Mouse (Mus musculus): ENCODE results near the gene Six6. TPM values are rescaled to one million over a fixed set of nuclear protein-coding genes. Genes with fewer than 3 reads are reported as not detected.
A peak's percentile ranks its signal among the peaks of the same experiment; 100 is the strongest.

Gene Six6
- polyA plus RNA-seq, 1 experiment from 2014 or later: 4.3 TPM

DNA sequence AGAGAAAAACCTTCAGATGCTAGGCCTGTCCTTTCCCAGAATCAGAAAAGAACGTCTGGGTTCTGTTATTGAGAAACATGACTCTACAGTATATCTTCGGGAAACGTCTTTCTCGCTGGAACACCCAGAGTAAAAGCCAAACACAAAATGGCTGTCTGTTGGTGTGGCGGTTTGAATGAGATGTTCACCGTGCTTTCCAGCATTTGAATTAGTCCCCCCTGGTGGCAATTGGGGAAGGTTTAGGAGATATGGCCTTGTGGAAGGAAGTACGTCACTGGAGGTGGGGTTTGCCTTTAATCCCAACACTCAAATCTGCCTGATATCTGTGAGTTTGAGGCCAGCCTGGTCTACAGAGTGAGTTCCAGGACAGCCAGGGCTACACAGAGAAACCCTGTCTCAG is 27.8 kb downstream of the Six6 start:
- no peaks in the 10 kb centered on the region for H3K36me3 ChIP-seq
- H3K27ac ChIP-seq (replicated peaks): no peak overlapping the region
- 87% methylated on average over 7 of the region's 7 CpGs for WGBS
- H3K4me2 ChIP-seq (replicated peaks): no peak overlapping the region
- H3K9me3 ChIP-seq: no peaks in the 10 kb centered on the region
- no peak for ATAC-seq (replicated peaks)
- H3K27me3 ChIP-seq: peaks cover 27% of the 10 kb centered on the region
- H3K9ac ChIP-seq (replicated peaks): no peak overlapping the region
- no peaks in the 10 kb centered on the region for H3K4me1 ChIP-seq
- H3K4me3 ChIP-seq: no peak overlapping the region

DNA sequence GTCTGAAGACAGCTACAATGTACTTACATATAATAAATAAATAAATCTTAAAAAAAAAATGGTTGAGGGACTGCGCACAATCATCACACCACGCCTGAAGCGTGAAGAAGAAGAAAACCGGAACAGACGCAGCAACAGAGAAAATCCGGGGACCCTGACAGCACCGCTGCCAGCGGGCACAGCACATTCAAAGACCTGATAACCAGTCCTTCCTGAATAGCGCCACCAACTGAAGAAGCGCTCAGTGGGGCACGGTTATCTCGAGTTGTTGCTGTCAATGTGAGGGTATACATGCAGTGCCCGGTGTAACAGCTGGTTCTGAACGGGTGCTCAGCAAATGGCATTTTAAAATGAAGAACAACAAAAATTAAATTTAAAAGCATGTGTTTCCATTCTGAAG is 30.9 kb downstream of the Six6 start:
- no peaks in the 10 kb centered on the region for H3K36me3 ChIP-seq
- H3K9me3 ChIP-seq: no peaks in the 10 kb centered on the region
- no peak for ATAC-seq (replicated peaks)
- no peak overlapping the region for H3K4me3 ChIP-seq
- no peak overlapping the region for H3K27ac ChIP-seq (replicated peaks)
- no peak overlapping the region for H3K9ac ChIP-seq (replicated peaks)
- peaks cover 42% of the 10 kb centered on the region for H3K27me3 ChIP-seq
- H3K4me1 ChIP-seq: no peaks in the 10 kb centered on the region
- WGBS: 67% methylated on average over 14 of the region's 14 CpGs
- no peak overlapping the region for H3K4me2 ChIP-seq (replicated peaks)

DNA sequence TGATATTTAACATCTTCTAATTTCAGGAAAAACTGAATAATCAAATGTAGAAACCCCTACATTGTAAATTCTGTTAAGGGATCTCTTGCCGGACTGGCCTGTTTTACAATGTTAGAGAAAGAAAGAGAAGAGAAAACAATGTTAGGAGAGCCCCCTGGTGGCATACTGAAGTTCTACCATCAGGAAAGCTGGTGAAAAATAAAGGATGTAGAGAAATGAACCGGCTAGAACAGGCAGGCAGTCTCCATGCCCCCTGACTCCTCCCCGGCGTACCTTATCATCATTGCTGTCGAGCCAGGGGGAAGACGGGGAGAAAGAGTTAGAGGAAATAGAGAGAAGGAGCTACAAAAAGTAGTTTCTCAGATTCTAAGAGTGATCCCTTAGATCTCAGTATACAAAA is 33.5 kb downstream of the Six6 start:
- Histone ChIP-seq H3K4me2 (replicated peaks) (no peak overlapping the region), H3K27ac (replicated peaks) (no peak overlapping the region), H3K9ac (replicated peaks) (no peak overlapping the region), H3K9me3 (no peaks in the 10 kb centered on the region), H3K27me3 (peaks cover 47% of the 10 kb centered on the region), H3K36me3 (no peaks in the 10 kb centered on the region), H3K4me3 (no peak overlapping the region), H3K4me1 (0 out of 2 replicates have a peak, but pooled peaks cover 5% of the 10 kb centered on the region)
- no peak for ATAC-seq (replicated peaks)
- 12% methylated on average over 6 of the region's 6 CpGs for WGBS

DNA sequence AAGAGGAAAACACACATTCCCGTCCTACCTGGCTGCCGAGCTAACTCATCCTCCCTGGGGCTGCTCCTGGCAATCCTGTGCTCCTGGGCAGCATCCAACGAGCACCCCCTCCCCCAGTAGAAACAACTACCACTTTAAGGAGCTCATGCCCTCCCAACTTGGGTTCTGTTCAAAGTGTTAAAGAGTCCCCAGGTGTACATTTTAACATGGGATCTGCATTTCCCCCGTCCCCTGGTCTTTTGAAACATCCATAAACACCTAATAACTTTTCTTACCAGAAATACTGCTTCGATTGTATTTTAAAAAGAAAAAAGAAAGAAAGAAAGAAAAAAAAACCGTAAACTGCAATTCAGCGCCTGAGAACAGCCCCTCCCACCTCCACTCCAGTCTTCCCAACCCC is 36.5 kb downstream of the Six6 start:
- no peak overlapping the region for H3K27ac ChIP-seq (replicated peaks)
- H3K27me3 ChIP-seq: peaks cover 34% of the 10 kb centered on the region
- H3K4me2 ChIP-seq (replicated peaks): 0 out of 2 replicates have a peak overlapping the region, but pooled peaks have one; percentile 19
- 6% methylated on average over 7 of the region's 7 CpGs for WGBS
- H3K4me1 ChIP-seq: 0 out of 2 replicates have a peak, but pooled peaks cover 5% of the 10 kb centered on the region
- ATAC-seq (replicated peaks): no peak
- no peaks in the 10 kb centered on the region for H3K36me3 ChIP-seq
- H3K4me3 ChIP-seq: no peak overlapping the region
- no peak overlapping the region for H3K9ac ChIP-seq (replicated peaks)
- no peaks in the 10 kb centered on the region for H3K9me3 ChIP-seq

DNA sequence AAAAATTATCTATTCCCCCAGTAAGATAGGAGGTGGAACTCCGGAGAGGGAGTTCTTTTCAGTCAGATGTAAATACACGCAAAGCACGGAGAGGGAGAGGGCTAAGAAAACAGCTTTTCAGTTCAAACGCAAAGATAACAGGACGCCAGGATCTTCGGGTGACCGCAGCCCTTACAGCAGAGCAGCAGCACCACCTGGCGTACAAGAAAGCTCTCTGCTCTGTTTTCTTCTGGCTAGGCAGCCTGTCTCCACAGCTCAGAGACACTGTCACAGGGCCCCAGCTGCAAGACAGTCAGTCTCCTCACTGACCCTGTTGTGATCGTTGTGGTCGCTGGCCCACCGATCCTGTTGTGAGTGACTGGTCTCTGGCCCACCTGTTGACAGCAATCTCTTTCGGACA is 37.0 kb downstream of the Six6 start:
- ATAC-seq (replicated peaks): peak; percentile 61; the same call in 1 of the 2 replicates
- Histone ChIP-seq H3K36me3 (no peaks in the 10 kb centered on the region), H3K27me3 (peaks cover 30% of the 10 kb centered on the region), H3K27ac (replicated peaks) (no peak overlapping the region), H3K4me2 (replicated peaks) (0 out of 2 replicates have a peak overlapping the region, but pooled peaks have one; percentile 19), H3K4me3 (no peak overlapping the region), H3K9me3 (no peaks in the 10 kb centered on the region), H3K4me1 (0 out of 2 replicates have a peak, but pooled peaks cover 5% of the 10 kb centered on the region), H3K9ac (replicated peaks) (no peak overlapping the region)
- 2% methylated on average over 12 of the region's 12 CpGs for WGBS

DNA sequence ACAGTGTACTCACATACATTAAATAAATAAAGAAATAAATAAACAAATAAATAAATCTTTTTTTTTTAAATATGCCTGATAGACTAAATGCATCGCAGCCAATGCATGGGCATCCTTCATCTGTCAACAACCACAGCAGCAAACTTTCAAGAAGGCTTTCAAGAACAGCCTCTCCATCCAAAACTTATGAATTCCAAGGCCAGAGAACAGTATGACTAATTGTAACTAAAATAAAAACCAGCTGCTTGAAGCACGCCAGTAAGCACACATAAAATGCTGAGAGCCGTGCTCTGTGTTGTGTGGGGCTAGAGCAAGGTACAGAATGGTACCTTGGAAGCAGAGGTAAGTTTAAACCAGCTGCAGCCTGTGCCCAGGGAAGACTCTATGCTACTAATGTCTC is 38.2 kb downstream of the Six6 start:
- H3K9ac ChIP-seq (replicated peaks): no peak overlapping the region
- H3K4me3 ChIP-seq: no peak overlapping the region
- H3K9me3 ChIP-seq: no peaks in the 10 kb centered on the region
- no peaks in the 10 kb centered on the region for H3K36me3 ChIP-seq
- WGBS: 88% methylated on average over 3 of the region's 3 CpGs
- H3K27me3 ChIP-seq: peaks cover 23% of the 10 kb centered on the region
- H3K27ac ChIP-seq (replicated peaks): no peak overlapping the region
- no peak for ATAC-seq (replicated peaks)
- H3K4me2 ChIP-seq (replicated peaks): no peak overlapping the region
- 0 out of 2 replicates have a peak, but pooled peaks cover 5% of the 10 kb centered on the region for H3K4me1 ChIP-seq

DNA sequence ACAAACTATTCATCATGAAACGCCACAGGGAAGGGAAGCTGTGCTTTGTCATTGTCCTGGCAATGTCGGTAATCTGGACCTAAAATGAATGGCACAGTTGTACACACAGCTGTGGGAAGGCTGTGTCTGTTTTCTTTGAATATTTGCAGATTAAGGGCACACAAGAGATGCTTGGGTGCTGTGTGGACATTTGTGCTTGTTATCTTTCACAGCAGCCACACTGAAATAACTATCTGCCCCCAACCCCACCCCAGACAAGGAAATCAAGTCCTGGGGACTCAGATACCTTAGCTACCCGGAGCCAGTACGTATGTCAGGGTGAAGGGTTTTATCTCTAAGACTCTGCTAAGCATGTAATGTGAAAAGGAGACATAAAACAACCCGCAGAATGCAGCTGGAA is 39.5 kb downstream of the Six6 start:
- 79% methylated on average over 5 of the region's 5 CpGs for WGBS
- no peak overlapping the region for H3K9ac ChIP-seq (replicated peaks)
- no peaks in the 10 kb centered on the region for H3K36me3 ChIP-seq
- no peak overlapping the region for H3K4me2 ChIP-seq (replicated peaks)
- H3K9me3 ChIP-seq: no peaks in the 10 kb centered on the region
- H3K4me1 ChIP-seq: 0 out of 2 replicates have a peak, but pooled peaks cover 5% of the 10 kb centered on the region
- H3K27me3 ChIP-seq: peaks cover 12% of the 10 kb centered on the region
- H3K4me3 ChIP-seq: no peak overlapping the region
- no peak overlapping the region for H3K27ac ChIP-seq (replicated peaks)
- ATAC-seq (replicated peaks): no peak

DNA sequence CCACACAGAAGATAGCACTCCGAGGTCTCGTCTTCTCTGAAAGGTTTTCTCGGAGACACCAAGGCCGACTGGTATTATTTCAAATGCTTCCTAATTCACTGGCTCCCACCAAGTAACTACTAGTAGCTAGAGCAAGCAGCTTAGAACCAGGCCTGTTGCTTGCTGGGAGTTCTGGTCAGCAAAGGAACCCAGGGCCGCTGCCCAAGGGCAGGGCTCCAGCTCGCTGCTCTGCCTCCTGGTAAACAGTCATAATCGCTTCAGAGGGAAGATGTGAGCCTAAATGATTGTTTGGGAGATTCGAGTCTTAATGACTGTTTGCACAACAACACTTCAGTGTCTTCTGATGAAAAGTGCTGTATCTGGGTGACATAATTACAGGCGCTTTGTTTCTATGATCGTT is 42.9 kb downstream of the Six6 start:
- ATAC-seq (replicated peaks): no peak
- Histone ChIP-seq H3K4me2 (replicated peaks) (no peak overlapping the region), H3K4me3 (no peak overlapping the region), H3K4me1 (no peaks in the 10 kb centered on the region), H3K27me3 (no peaks in the 10 kb centered on the region), H3K9ac (replicated peaks) (no peak overlapping the region), H3K36me3 (no peaks in the 10 kb centered on the region), H3K27ac (replicated peaks) (no peak overlapping the region), H3K9me3 (no peaks in the 10 kb centered on the region)
- 72% methylated on average over 10 of the region's 10 CpGs for WGBS

DNA sequence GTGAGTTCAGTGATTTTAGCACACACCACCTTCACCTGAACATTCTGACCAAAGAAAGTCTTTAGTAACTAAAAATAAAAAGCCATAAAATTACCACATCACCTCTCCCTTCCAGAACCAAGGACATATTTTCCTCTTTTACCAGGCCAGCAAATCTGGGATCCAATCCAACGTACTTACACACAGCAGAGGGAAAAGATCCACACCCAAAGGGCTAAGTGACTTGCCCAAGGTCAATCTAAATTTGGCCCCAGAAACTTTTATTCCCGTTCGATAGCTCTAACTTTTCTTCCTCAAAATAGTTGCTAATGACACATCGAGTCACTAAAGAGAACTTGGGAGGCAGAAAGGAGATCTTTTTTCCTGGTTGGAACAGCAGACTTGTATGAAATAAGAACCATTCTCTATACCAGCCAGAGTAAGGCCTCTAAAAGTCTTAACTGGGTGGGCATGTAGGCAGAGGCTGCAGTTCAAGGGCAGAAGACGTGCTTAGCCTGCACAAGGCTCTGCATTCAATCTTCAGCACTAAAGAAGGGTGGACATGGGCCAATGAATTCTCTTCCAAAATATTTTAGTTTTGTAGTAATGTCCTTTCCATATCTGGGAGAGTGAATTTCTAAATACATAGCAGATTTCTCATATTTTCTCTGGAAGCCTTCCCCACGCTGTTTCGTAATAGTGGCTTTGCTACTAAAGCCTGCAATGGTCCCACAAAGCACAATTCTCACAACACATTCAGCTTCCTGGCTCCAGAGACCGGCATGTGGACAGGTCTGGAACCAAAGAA is 43.6 kb downstream of the Six6 start:
- Histone ChIP-seq H3K9ac (replicated peaks) (no peak overlapping the region), H3K36me3 (no peaks in the 10 kb centered on the region), H3K4me2 (replicated peaks) (no peak overlapping the region), H3K27me3 (no peaks in the 10 kb centered on the region), H3K4me1 (no peaks in the 10 kb centered on the region), H3K27ac (replicated peaks) (no peak overlapping the region), H3K9me3 (no peaks in the 10 kb centered on the region), H3K4me3 (no peak overlapping the region)
- 83% methylated on average over 8 of the region's 8 CpGs for WGBS
- ATAC-seq (replicated peaks): no peak

Other genes with a start within 250 kb of the Six6 start
- gene Ppm1a, start 182.4 kb upstream of the Six6 start, polyA plus RNA-seq (2015; fragmentation: Nextera tagmentation; extraction: Ambion mirVana): 55.2 and 66.9 TPM in 2 replicates
- gene 4930447C04Rik, start 882 bp downstream of the Six6 start, polyA plus RNA-seq (2015; fragmentation: Nextera tagmentation; extraction: Ambion mirVana): 2.6 and 3.1 TPM in 2 replicates
- 0.25 and 0.29 TPM in 2 replicates for gene Six1, start 114.0 kb downstream of the Six6 start, polyA plus RNA-seq (2015; fragmentation: Nextera tagmentation; extraction: Ambion mirVana)
- gene Six4, start 173.6 kb downstream of the Six6 start, polyA plus RNA-seq (2015; fragmentation: Nextera tagmentation; extraction: Ambion mirVana): 0.39 and 0.56 TPM in 2 replicates
- gene Mnat1, start 183.8 kb downstream of the Six6 start, polyA plus RNA-seq (2015; fragmentation: Nextera tagmentation; extraction: Ambion mirVana): 16.3 and 16.5 TPM in 2 replicates